Mouse (Mus musculus) CH12.LX (cell line): ENCODE measurements at regions not wholly inside any gene's neighbourhood (a gene's known extent, or its start where the extent isn't known, plus 50 kb on each side); places are given as distances from the start of the nearest gene placed in this dataset.

Experiments used
- DNase-seq: peaks from one replicate; pipeline ENCODE4 v3.0.0-alpha.2; 2013; ENCODE audit errors: extremely low read depth
- H3K27ac ChIP-seq: 2 replicates; pipeline ENCODE4 v1.5.1; 2012; ENCODE audit warnings: low read depth, mild to moderate bottlenecking, control low read depth, moderate library complexity; ENCODE audit not compliant: insufficient read depth
- H3K27me3 ChIP-seq: replicated peaks from 2 replicates; pipeline ENCODE3; 2012; ENCODE audit warnings: inconsistent platforms
- H3K36me3 ChIP-seq, 2 experiments: replicated peaks in 1 of 2; 2 replicates each; pipeline versions ENCODE3 to v1.6.1; 2012; ENCODE audit warnings: inconsistent platforms in 1 of 2, low read length in 1 of 2, mild to moderate bottlenecking in 1 of 2, mixed read lengths in 1 of 2, moderate library complexity in 1 of 2; ENCODE audit not compliant: control insufficient read depth in 1 of 2, insufficient read depth in 1 of 2
- H3K4me1 ChIP-seq, 2 experiments: 2 replicates each; pipeline ENCODE4 v1.6.1; 2012; ENCODE audit warnings: inconsistent platforms in 1 of 2, moderate library complexity in 1 of 2; ENCODE audit not compliant: insufficient read depth in 2 of 2, control insufficient read depth in 1 of 2
- H3K4me2 ChIP-seq: 2 replicates; pipeline ENCODE4 v1.6.1; 2012; ENCODE audit warnings: low read depth, mild to moderate bottlenecking, control low read depth; ENCODE audit not compliant: poor library complexity, insufficient read depth, severe bottlenecking
- H3K4me3 ChIP-seq, 3 experiments: fragments of 150-350 bp in 1 of 3; sonication (generic) in 1 of 3; replicated peaks in 1 of 3; 2 replicates each; pipeline versions ENCODE3 to v1.5.1; 2011 to 2012; ENCODE audit warnings: low read depth in 2 of 3, low read length in 2 of 3, mild to moderate bottlenecking in 2 of 3, moderate library complexity in 2 of 3, control low read depth in 1 of 3, improper control_type of control experiment in 1 of 3, inconsistent platforms in 1 of 3, mixed read lengths in 1 of 3; ENCODE audit not compliant: poor library complexity in 1 of 3
- H3K79me2 ChIP-seq: replicated peaks from 2 replicates; pipeline ENCODE4 v1.6.1; 2012; ENCODE audit warnings: mild to moderate bottlenecking, moderate library complexity; ENCODE audit not compliant: control insufficient read depth, poor library complexity, insufficient read depth, severe bottlenecking; ENCODE audit errors: extremely low read depth
- H3K9ac ChIP-seq: 2 replicates; pipeline ENCODE4 v1.6.1; 2012; ENCODE audit warnings: low read depth, mild to moderate bottlenecking, control low read depth, moderate library complexity; ENCODE audit not compliant: insufficient read depth
- H3K9me3 ChIP-seq: replicated peaks from 2 replicates; pipeline ENCODE3; 2012; ENCODE audit warnings: low read length, inconsistent platforms, mixed read lengths
- BHLHE40 ChIP-seq: IDR thresholded peaks from 2 replicates; pipeline ENCODE4 v1.6.1; 2011; ENCODE audit warnings: mild to moderate bottlenecking, low read depth, low read length, improper control_type of control experiment
- CHD1 ChIP-seq: IDR thresholded peaks from 2 replicates; pipeline ENCODE4 v1.6.1; 2012; ENCODE audit warnings: low read depth, low read length, improper control_type of control experiment, inconsistent platforms
- CHD2 ChIP-seq: IDR thresholded peaks from 2 replicates; pipeline ENCODE4 v1.6.1; 2011; ENCODE audit warnings: low read length, improper control_type of control experiment
- GABPA ChIP-seq: IDR thresholded peaks from 2 replicates; pipeline ENCODE4 v1.6.1; 2012; ENCODE audit warnings: low read depth, low read length, improper control_type of control experiment, inconsistent platforms; ENCODE audit not compliant: insufficient replicate concordance
- IRF4 ChIP-seq: IDR thresholded peaks from 2 replicates; pipeline ENCODE4 v1.6.1; 2014; ENCODE audit warnings: low read depth, mild to moderate bottlenecking, inconsistent platforms, low read length, improper control_type of control experiment
- JUN ChIP-seq: IDR thresholded peaks from 2 replicates; pipeline ENCODE4 v1.6.1; 2011; ENCODE audit warnings: low read depth, mild to moderate bottlenecking, low read length, improper control_type of control experiment, moderate library complexity; ENCODE audit not compliant: insufficient read depth
- MAX ChIP-seq: IDR thresholded peaks from 2 replicates; pipeline ENCODE4 v1.6.1; 2011; ENCODE audit warnings: low read length, improper control_type of control experiment
- MEF2A ChIP-seq: IDR thresholded peaks from 2 replicates; pipeline ENCODE4 v1.6.1; 2014; ENCODE audit warnings: low read depth, mild to moderate bottlenecking, inconsistent platforms, low read length, improper control_type of control experiment, borderline replicate concordance
- MXI1 ChIP-seq: IDR thresholded peaks from 2 replicates; pipeline ENCODE4 v1.6.1; 2011; ENCODE audit warnings: mild to moderate bottlenecking, low read depth, low read length, improper control_type of control experiment
- NRF1 ChIP-seq: IDR thresholded peaks from 2 replicates; pipeline ENCODE4 v1.6.1; 2014; ENCODE audit warnings: low read depth, mild to moderate bottlenecking, inconsistent platforms, low read length, improper control_type of control experiment, moderate library complexity
- PAX5 ChIP-seq: IDR thresholded peaks from 2 replicates; pipeline ENCODE4 v1.6.1; 2012; ENCODE audit warnings: low read length, inconsistent platforms, mixed read lengths
- RCOR1 ChIP-seq: conservative IDR thresholded peaks from 2 replicates; pipeline ENCODE4 v1.6.1; 2012; ENCODE audit warnings: low read depth, mild to moderate bottlenecking, inconsistent platforms, low read length, improper control_type of control experiment
- SMC3 ChIP-seq: IDR thresholded peaks from 2 replicates; pipeline ENCODE4 v1.6.1; 2011; ENCODE audit warnings: low read depth, low read length, improper control_type of control experiment
- TCF12 ChIP-seq: IDR thresholded peaks from 2 replicates; pipeline ENCODE4 v1.6.1; 2014; ENCODE audit warnings: low read depth, mild to moderate bottlenecking, inconsistent platforms, low read length, improper control_type of control experiment
- USF1 ChIP-seq: IDR thresholded peaks from 2 replicates; pipeline ENCODE4 v1.6.1; 2014; ENCODE audit warnings: low read depth, mild to moderate bottlenecking, inconsistent platforms, low read length, improper control_type of control experiment
- ZC3H11A ChIP-seq: IDR thresholded peaks from 2 replicates; pipeline ENCODE4 v1.6.1; 2012; ENCODE audit warnings: low read depth, mild to moderate bottlenecking, inconsistent platforms, low read length, improper control_type of control experiment
- ZKSCAN1 ChIP-seq: IDR thresholded peaks from 2 replicates; pipeline ENCODE4 v1.6.1; 2012; ENCODE audit warnings: low read depth, inconsistent platforms, low read length, improper control_type of control experiment, borderline replicate concordance
- ZMIZ1 ChIP-seq: IDR thresholded peaks from 2 replicates; pipeline ENCODE4 v1.6.1; 2012; ENCODE audit warnings: low read depth, mild to moderate bottlenecking, inconsistent platforms, low read length, improper control_type of control experiment
- ZNF384 ChIP-seq: IDR thresholded peaks from 2 replicates; pipeline ENCODE4 v1.6.1; 2012; ENCODE audit warnings: low read depth, low read length, improper control_type of control experiment, inconsistent platforms
- dilution Hi-C: fragments of 300-500 bp; cut with MboI; formaldehyde crosslinking; loops from 2 replicates; pipeline ENCODE4 v1.14.3; 2020; ENCODE audit warnings: low sequenced_read_pairs; ENCODE audit not compliant: extremely low pct_unique_long_range_greater_than_20kb, extremely low pct_ligation_motif_present
- in situ Hi-C: fragments of 300-500 bp; cut with MboI; formaldehyde crosslinking; loops from 3 replicates; pipeline ENCODE4 v1.14.3; 2019; ENCODE audit warnings: low sequenced_read_pairs, low pct_ligation_motif_present, low pct_unique_long_range_greater_than_20kb, mixed read lengths

GRCm38 (mm10) chr6:103140851-103141250, 369.5 kb upstream of the Chl1 start:
- Histone ChIP-seq H3K36me3 (no peaks in the 10 kb centered on the region), H3K4me3 (no peak overlapping the region), H3K9ac (no peak overlapping the region), H3K79me2 (no peaks in the 10 kb centered on the region), H3K4me2 (no peak overlapping the region), H3K27me3 (no peaks in the 10 kb centered on the region), H3K4me1 (no peaks in the 10 kb centered on the region), H3K9me3 (peaks cover 17% of the 10 kb centered on the region), H3K27ac (no peak overlapping the region)
- no peak for DNase-seq
- in situ Hi-C loops (no loop called here), dilution Hi-C loops (no loop called here)
- TF ChIP-seq TCF12 (no peak), MEF2A (no peak), SMC3 (no peak), BHLHE40 (no peak), NRF1 (no peak), JUN (no peak), IRF4 (no peak), ZKSCAN1 (no peak), MAX (no peak), RCOR1 (no peak), ZMIZ1 (no peak), MXI1 (no peak), PAX5 (no peak), GABPA (no peak), ZNF384 (no peak), CHD2 (no peak)

GRCm38 (mm10) chr6:103177851-103178250, 332.5 kb upstream of the Chl1 start:
- TF ChIP-seq ZC3H11A (no peak), MEF2A (no peak), CHD1 (no peak), GABPA (no peak), BHLHE40 (no peak), USF1 (no peak)
- TF ChIP-seq, all 38 proteins: peak for 0
- H3K27me3 ChIP-seq, result no peaks in the 10 kb centered on the region
- DNase-seq, result no peak
- no peaks in the 10 kb centered on the region for H3K79me2 ChIP-seq
- no peak overlapping the region for H3K9ac ChIP-seq
- no peaks in the 10 kb centered on the region for H3K36me3 ChIP-seq
- H3K4me2 ChIP-seq, result no peak overlapping the region
- H3K9me3 ChIP-seq, result peaks cover 16% of the 10 kb centered on the region
- H3K4me3 ChIP-seq, result no peak overlapping the region
- no peaks in the 10 kb centered on the region for H3K4me1 ChIP-seq
- no peak overlapping the region for H3K27ac ChIP-seq
- dilution Hi-C loops, result no loop called here
- in situ Hi-C loops, result no loop called here
